Mouse (Mus musculus): ENCODE data around the gene Arpc4. TPM values are rescaled to one million over a fixed set of nuclear protein-coding genes. Genes with fewer than 3 reads are reported as not detected.

Arpc4 gene
- 44.5 and 50.4 TPM in 2 replicates for polyA plus RNA-seq (2012; rRNA removed)

GRCm38 (mm10) chr6:113377496-113378385, at the start of gene Arpc4, which contains the start of gene Tada3:
TSS of gene Arpc4 (plus strand) at chr6:113378115.
TSS of gene Tada3 (minus strand) at chr6:113377883.

GRCm38 (mm10) chr6:113343177-113344092, 34.5 kb upstream of the Arpc4 start, which contains the start of gene Camk1:
TSS of gene Camk1 (minus strand) at chr6:113343984.

GRCm38 (mm10) chr6:113388960-113389359, 11.0 kb downstream of the Arpc4 start, which contains the start of gene Ttll3:
TSS of gene Ttll3 (plus strand) at chr6:113389260.

GRCm38 (mm10) chr6:113419199-113419587, 41.3 kb downstream of the Arpc4 start, which contains the start of gene Rpusd3:
TSS of gene Rpusd3 (minus strand) at chr6:113419340.

GRCm38 (mm10) chr6:113435664-113436205, 57.8 kb downstream of the Arpc4 start, which contains the start of gene Cidec:
TSS of gene Cidec (minus strand) at chr6:113435760.

Other genes starting within 250 kb of the Arpc4 start
- gene Lhfpl4, start 182.7 kb upstream of the Arpc4 start, polyA plus RNA-seq (2012; rRNA removed): under 0.01 and 0.02 TPM in 2 replicates
- 15.0 and 15.2 TPM in 2 replicates for gene Mtmr14, start 140.3 kb upstream of the Arpc4 start, polyA plus RNA-seq (2012; rRNA removed)
- 0.01 and 0.06 TPM in 2 replicates for gene Cpne9, start 95.8 kb upstream of the Arpc4 start, polyA plus RNA-seq (2012; rRNA removed)
- 8.6 and 10.5 TPM in 2 replicates for gene Brpf1, start 71.0 kb upstream of the Arpc4 start, polyA plus RNA-seq (2012; rRNA removed)
- gene Ogg1, start 51.1 kb upstream of the Arpc4 start, polyA plus RNA-seq (2012; rRNA removed): 6.7 and 7.1 TPM in 2 replicates
- gene Camk1, start 34.1 kb upstream of the Arpc4 start, polyA plus RNA-seq (2012; rRNA removed): 14.7 and 16.5 TPM in 2 replicates
- 8.9 and 9.7 TPM in 2 replicates for gene Tada3, start 232 bp upstream of the Arpc4 start, polyA plus RNA-seq (2012; rRNA removed)
- 2.1 and 3.1 TPM in 2 replicates for gene Ttll3, start 11.1 kb downstream of the Arpc4 start, polyA plus RNA-seq (2012; rRNA removed)
- gene Rpusd3, start 41.2 kb downstream of the Arpc4 start, polyA plus RNA-seq (2012; rRNA removed): 19.9 and 20.2 TPM in 2 replicates
- 0.21 and 0.44 TPM in 2 replicates for gene Cidec, start 57.6 kb downstream of the Arpc4 start, polyA plus RNA-seq (2012; rRNA removed)
- gene Jagn1, start 64.5 kb downstream of the Arpc4 start, polyA plus RNA-seq (2012; rRNA removed): 27.7 and 29.5 TPM in 2 replicates
- gene Il17re, start 80.4 kb downstream of the Arpc4 start, polyA plus RNA-seq (2012; rRNA removed): 0.34 and 0.35 TPM in 2 replicates
- 12.2 and 12.6 TPM in 2 replicates for gene Il17rc, start 93.3 kb downstream of the Arpc4 start, polyA plus RNA-seq (2012; rRNA removed)
- gene Creld1, start 105.2 kb downstream of the Arpc4 start, polyA plus RNA-seq (2012; rRNA removed): 6.6 and 7.4 TPM in 2 replicates
- gene Prrt3, start 123.8 kb downstream of the Arpc4 start, polyA plus RNA-seq (2012; rRNA removed): 0.01 TPM in 1 of 2 replicates, not detected in the other
- 24.7 and 25.0 TPM in 2 replicates for gene Emc3, start 153.5 kb downstream of the Arpc4 start, polyA plus RNA-seq (2012; rRNA removed)
- 4.0 and 4.2 TPM in 2 replicates for gene Fancd2, start 153.6 kb downstream of the Arpc4 start, polyA plus RNA-seq (2012; rRNA removed)
- not detected in 2 replicates for gene Fancd2os, start 222.6 kb downstream of the Arpc4 start, polyA plus RNA-seq (2012; rRNA removed)
- 75.9 and 79.8 TPM in 2 replicates for gene Brk1, start 226.7 kb downstream of the Arpc4 start, polyA plus RNA-seq (2012; rRNA removed)
- gene Vhl, start 245.8 kb downstream of the Arpc4 start, polyA plus RNA-seq (2012; rRNA removed): 5.9 and 7.4 TPM in 2 replicates